Mouse (Mus musculus) embryonic facial prominence, embryonic 15.5 days (tissue): ENCODE data around the gene Atp6v1d. TPM values are rescaled to one million over a fixed set of nuclear protein-coding genes. Genes with fewer than 3 reads are reported as not detected.

Experiments
- ATAC-seq: fragments of 200-750 bp; cut with Nextera tagmentation; 2 replicates; pipeline ENCODE4 v1.8.0; 2017; ENCODE audit warnings: low read depth, moderate TSS enrichment; ENCODE audit not compliant: insufficient number of reproducible peaks, low FRiP score, low TSS enrichment
- H3K27ac ChIP-seq: fragments of 300-500 bp; sonication (generic); replicated peaks from 2 replicates; pipeline ENCODE4 v1.5.1; 2015; ENCODE audit warnings: mild to moderate bottlenecking, inconsistent platforms
- H3K27me3 ChIP-seq: fragments of 300-500 bp; sonication (generic); 2 replicates; pipeline ENCODE4 v1.6.1; 2015; ENCODE audit warnings: inconsistent platforms
- H3K36me3 ChIP-seq: fragments of 300-500 bp; sonication (generic); 2 replicates; pipeline ENCODE4 v1.6.1; 2015; ENCODE audit warnings: mild to moderate bottlenecking, inconsistent platforms
- H3K4me1 ChIP-seq: fragments of 300-500 bp; sonication (generic); 2 replicates; pipeline ENCODE4 v1.6.1; 2015; ENCODE audit warnings: inconsistent platforms
- H3K4me2 ChIP-seq: fragments of 300-500 bp; sonication (generic); replicated peaks from 2 replicates; pipeline ENCODE4 v1.6.1; 2015; ENCODE audit warnings: mild to moderate bottlenecking, inconsistent platforms
- H3K4me3 ChIP-seq: fragments of 300-500 bp; sonication (generic); replicated peaks from 2 replicates; pipeline ENCODE4 v1.5.1; 2015; ENCODE audit warnings: mild to moderate bottlenecking, inconsistent platforms
- H3K9ac ChIP-seq: fragments of 300-500 bp; sonication (generic); 2 replicates; pipeline ENCODE4 v1.6.1; 2015; ENCODE audit warnings: inconsistent platforms
- H3K9me3 ChIP-seq: fragments of 300-500 bp; sonication (generic); replicated peaks from 2 replicates; pipeline ENCODE4 v1.6.1; 2016; ENCODE audit warnings: inconsistent platforms
- WGBS: fragments of 180-500 bp; shearing (Covaris S2); methylation state at CpG from one replicate; pipeline ENCODE4 v1.1.7; 2015; 5-methylcytosine and 5-hydroxymethylcytosine counted together
- polyA plus RNA-seq: library from polyadenylated mRNA; unstranded; fragments of >200 nt; fragmentation: Nextera tagmentation; extraction: Ambion mirVana; gene quantifications from 2 replicates; pipeline ENCODE4 v1.2.1, GENCODE M21; 2015

The Atp6v1d gene
- polyA plus RNA-seq, 1 experiment from 2014 or later, result 71.0 TPM

GRCm38 (mm10) chr12:78790791-78791190, 70.6 kb downstream of the Atp6v1d start:
- H3K4me2 ChIP-seq, result no peak overlapping the region
- no peak for ATAC-seq
- no peak overlapping the region for H3K27ac ChIP-seq
- H3K4me3 ChIP-seq, result no peak overlapping the region
- no peak overlapping the region for H3K9ac ChIP-seq
- no peaks in the 10 kb centered on the region for H3K4me1 ChIP-seq
- no peaks in the 10 kb centered on the region for H3K27me3 ChIP-seq
- WGBS, result 71% methylated on average over 2 of the region's 2 CpGs
- H3K36me3 ChIP-seq, result no peaks in the 10 kb centered on the region
- H3K9me3 ChIP-seq, result no peaks in the 10 kb centered on the region

Other genes with a start within 250 kb of the Atp6v1d start
- not detected in 2 replicates for gene Fam71d, start 170.1 kb downstream of the Atp6v1d start, polyA plus RNA-seq
- 14.0 and 17.9 TPM in 2 replicates for gene Mpp5, start 112.7 kb downstream of the Atp6v1d start, polyA plus RNA-seq
- gene Eif2s1, start 181 bp upstream of the Atp6v1d start, polyA plus RNA-seq, result 180 TPM in 2 replicates
- gene Plek2, start 45.3 kb upstream of the Atp6v1d start, polyA plus RNA-seq, result 9.1 and 11.2 TPM in 2 replicates
- gene Tmem229b, start 146.0 kb upstream of the Atp6v1d start, polyA plus RNA-seq, result 10.3 and 11.8 TPM in 2 replicates
- 4.0 and 4.2 TPM in 2 replicates for gene Plekhh1, start 167.5 kb upstream of the Atp6v1d start, polyA plus RNA-seq
- 32.6 and 34.8 TPM in 2 replicates for gene Pigh, start 228.0 kb upstream of the Atp6v1d start, polyA plus RNA-seq